Mouse (Mus musculus) naive thymus-derived CD4-positive, alpha-beta T cell, adult 2 months (primary cell): ENCODE measurements at regions not wholly inside any gene's neighbourhood (a gene's known extent, or its start where the extent isn't known, plus 50 kb on each side); places are given as distances from the start of the nearest gene placed in this dataset.

Experiments used
- DNase-seq: peaks from one replicate; pipeline ENCODE4 v3.0.0-alpha.2; 2011; ENCODE audit warnings: low read depth

GRCm38 (mm10) chr10:37447333-37448204, 308.8 kb upstream of the Marcks start:
- DNase-seq: no peak

GRCm38 (mm10) chr10:37439863-37440613, 301.3 kb upstream of the Marcks start:
- no peak for DNase-seq

- no peak for DNase-seq
Measured at GRCm38 (mm10) chr10:37438312-37438711, 299.6 kb upstream of the Marcks start.

- DNase-seq: no peak
Measured at GRCm38 (mm10) chr10:37436849-37437248, 298.1 kb upstream of the Marcks start.

GRCm38 (mm10) chr10:37434229-37434628, 295.5 kb upstream of the Marcks start:
- DNase-seq: no peak

GRCm38 (mm10) chr10:37423047-37423446, 284.3 kb upstream of the Marcks start:
- no peak for DNase-seq

GRCm38 (mm10) chr10:37422612-37423011, 283.9 kb upstream of the Marcks start:
- no peak for DNase-seq

- no peak for DNase-seq
Measured at GRCm38 (mm10) chr10:37416321-37416720, 277.6 kb upstream of the Marcks start.

GRCm38 (mm10) chr10:37412401-37412800, 273.7 kb upstream of the Marcks start:
- no peak for DNase-seq

- no peak for DNase-seq
Measured at GRCm38 (mm10) chr10:37409749-37410148, 271.0 kb upstream of the Marcks start.

- no peak for DNase-seq
Measured at GRCm38 (mm10) chr10:37407487-37407886, 268.8 kb upstream of the Marcks start.

GRCm38 (mm10) chr10:37404933-37405332, 266.2 kb upstream of the Marcks start:
- DNase-seq: no peak

GRCm38 (mm10) chr10:37404407-37404806, 265.7 kb upstream of the Marcks start:
- DNase-seq: no peak

GRCm38 (mm10) chr10:37402376-37402775, 263.7 kb upstream of the Marcks start:
- no peak for DNase-seq

- DNase-seq: no peak
Measured at GRCm38 (mm10) chr10:37400991-37401390, 262.3 kb upstream of the Marcks start.

- DNase-seq: no peak
Measured at GRCm38 (mm10) chr10:37400379-37400778, 261.7 kb upstream of the Marcks start.

GRCm38 (mm10) chr10:37397271-37397991, 258.7 kb upstream of the Marcks start:
- no peak for DNase-seq

- DNase-seq: no peak
Measured at GRCm38 (mm10) chr10:37390011-37390410, 251.3 kb upstream of the Marcks start.

- DNase-seq: no peak
Measured at GRCm38 (mm10) chr10:37386216-37386615, 247.5 kb upstream of the Marcks start.

- no peak for DNase-seq
Measured at GRCm38 (mm10) chr10:37380024-37380423, 241.3 kb upstream of the Marcks start.

- no peak for DNase-seq
Measured at GRCm38 (mm10) chr10:37378002-37378702, 239.4 kb upstream of the Marcks start.
